Mouse (Mus musculus): Measurements from ENCODE around the gene Kazald1. TPM values are rescaled to one million over a fixed set of nuclear protein-coding genes. Genes with fewer than 3 reads are reported as not detected.

The Kazald1 gene
- total and polyA plus RNA-seq, 2 experiments = 1.1 to 1.2 TPM

- no peak overlapping the region for H3K27ac ChIP-seq (replicated peaks; ENCODE audit: insufficient read depth, low read depth, low read length)
- peaks cover 8% of the 10 kb centered on the region; the same call in 1 of the 2 replicates for H3K27me3 ChIP-seq (ENCODE audit: control insufficient read depth, insufficient read depth, low read length)
- peaks cover 8% of the 10 kb centered on the region for H3K4me1 ChIP-seq (ENCODE audit: control insufficient read depth, insufficient read depth, low read length)
- 20% methylated on average over 20 of the region's 20 CpGs for WGBS
- DNase-seq (ENCODE audit: extremely low read depth, low read depth, low spot score) = no peak
- H3K36me3 ChIP-seq (ENCODE audit: control insufficient read depth, insufficient read depth, low read length) = no peaks in the 10 kb centered on the region
- no peak overlapping the region for H3K4me3 ChIP-seq (ENCODE audit: insufficient read depth, low read depth, low read length)
- H3K79me2 ChIP-seq (ENCODE audit: control insufficient read depth, insufficient read depth, low read length) = no peaks in the 10 kb centered on the region
- TF ChIP-seq POLR2A (IDR thresholded peaks at IDR 0.05; ENCODE audit: extremely low read depth, insufficient read depth, low read length) = no peak
- TF ChIP-seq CTCF (IDR thresholded peaks at IDR 0.05; ENCODE audit: low read depth, low read length) = no peak
- no peak overlapping the region for H3K9ac ChIP-seq (ENCODE audit: low read depth, low read length)
Observed at GRCm38 (mm10) chr19:45077742-45078645, 3.0 kb downstream of the Kazald1 start.

DNA sequence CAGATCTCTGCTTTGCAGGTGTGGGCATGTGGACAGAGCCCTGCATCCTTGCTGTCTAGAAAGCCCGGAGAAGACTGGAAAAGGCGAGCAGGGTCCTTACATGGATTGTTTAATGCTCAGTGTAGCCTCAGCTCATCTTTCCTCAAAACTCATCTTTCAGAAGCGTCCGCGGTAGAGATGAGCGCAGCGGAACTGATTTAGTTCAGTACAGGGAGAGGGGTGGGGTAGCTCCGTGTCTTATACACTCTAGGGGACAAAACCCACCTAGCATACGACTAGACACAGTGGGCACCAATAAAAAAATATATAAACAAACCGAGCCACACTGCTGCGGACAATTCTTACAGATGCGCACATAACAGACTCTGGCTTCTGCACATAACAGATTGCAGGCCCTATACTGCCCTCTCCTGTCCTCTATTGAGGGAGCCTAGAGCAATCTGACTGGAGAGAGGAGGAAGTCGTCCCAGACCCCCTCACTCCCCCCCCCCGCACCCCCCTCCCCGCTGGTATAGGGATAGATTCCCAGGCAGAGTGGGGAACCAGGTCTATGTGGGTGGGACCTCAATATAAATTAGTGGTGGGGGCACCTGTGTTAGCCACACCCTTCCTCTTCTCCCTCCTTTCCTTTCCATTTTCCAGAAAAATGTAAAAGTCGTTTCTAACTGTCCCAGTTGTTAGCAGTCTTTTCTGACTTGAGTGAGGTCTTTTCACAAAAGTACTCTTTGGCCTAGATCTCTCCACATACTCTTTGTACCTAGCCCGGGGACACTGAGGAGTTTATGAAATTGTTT, 4.1 kb downstream of the Kazald1 start:
- no peaks in the 10 kb centered on the region for H3K79me2 ChIP-seq (ENCODE audit: control insufficient read depth, insufficient read depth, low read length)
- no peak overlapping the region for H3K9ac ChIP-seq (ENCODE audit: low read depth, low read length)
- no peaks in the 10 kb centered on the region for H3K36me3 ChIP-seq (ENCODE audit: control insufficient read depth, insufficient read depth, low read length)
- peaks cover 8% of the 10 kb centered on the region; the same call in 1 of the 2 replicates for H3K27me3 ChIP-seq (ENCODE audit: control insufficient read depth, insufficient read depth, low read length)
- DNase-seq (ENCODE audit: extremely low read depth, low read depth, low spot score) = no peak
- peaks cover 8% of the 10 kb centered on the region for H3K4me1 ChIP-seq (ENCODE audit: control insufficient read depth, insufficient read depth, low read length)
- H3K4me3 ChIP-seq (ENCODE audit: insufficient read depth, low read depth, low read length) = peak overlapping the region; percentile 16; the same call in 1 of the 2 replicates
- TF ChIP-seq POLR2A (IDR thresholded peaks at IDR 0.05; ENCODE audit: extremely low read depth, insufficient read depth, low read length) (no peak), CTCF (IDR thresholded peaks at IDR 0.05; ENCODE audit: low read depth, low read length) (no peak)
- 17% methylated on average over 17 of the region's 17 CpGs for WGBS
- no peak overlapping the region for H3K27ac ChIP-seq (replicated peaks; ENCODE audit: insufficient read depth, low read depth, low read length)

- no peaks in the 10 kb centered on the region for H3K36me3 ChIP-seq (ENCODE audit: control insufficient read depth, insufficient read depth, low read length)
- 4% methylated on average over 45 of the region's 45 CpGs for WGBS
- no peak for DNase-seq (ENCODE audit: extremely low read depth, low read depth, low spot score)
- H3K27me3 ChIP-seq (ENCODE audit: control insufficient read depth, insufficient read depth, low read length) = peaks cover 8% of the 10 kb centered on the region; the same call in 1 of the 2 replicates
- peak overlapping the region; percentile 16; the same call in 1 of the 2 replicates for H3K4me3 ChIP-seq (ENCODE audit: insufficient read depth, low read depth, low read length)
- TF ChIP-seq POLR2A (IDR thresholded peaks at IDR 0.05; ENCODE audit: extremely low read depth, insufficient read depth, low read length) = no peak
- no peak for TF ChIP-seq CTCF (IDR thresholded peaks at IDR 0.05; ENCODE audit: low read depth, low read length)
- H3K79me2 ChIP-seq (ENCODE audit: control insufficient read depth, insufficient read depth, low read length) = no peaks in the 10 kb centered on the region
- peaks cover 8% of the 10 kb centered on the region for H3K4me1 ChIP-seq (ENCODE audit: control insufficient read depth, insufficient read depth, low read length)
- no peak overlapping the region for H3K27ac ChIP-seq (replicated peaks; ENCODE audit: insufficient read depth, low read depth, low read length)
- 0 out of 2 replicates have a peak overlapping the region, but pooled peaks have one; percentile 14 for H3K9ac ChIP-seq (ENCODE audit: low read depth, low read length)
Observed at GRCm38 (mm10) chr19:45079769-45080515, 4.9 kb downstream of the Kazald1 start.

GRCm38 (mm10) chr19:45080711-45081110, 5.7 kb downstream of the Kazald1 start:
- TF ChIP-seq CTCF (IDR thresholded peaks at IDR 0.05; ENCODE audit: low read depth, low read length) (no peak), POLR2A (IDR thresholded peaks at IDR 0.05; ENCODE audit: extremely low read depth, insufficient read depth, low read length) (no peak)
- DNase-seq (ENCODE audit: extremely low read depth, low read depth, low spot score) = no peak
- Histone ChIP-seq H3K9ac (ENCODE audit: low read depth, low read length) (no peak overlapping the region), H3K79me2 (ENCODE audit: control insufficient read depth, insufficient read depth, low read length) (no peaks in the 10 kb centered on the region), H3K27me3 (ENCODE audit: control insufficient read depth, insufficient read depth, low read length) (peaks cover 8% of the 10 kb centered on the region; the same call in 1 of the 2 replicates), H3K4me3 (ENCODE audit: insufficient read depth, low read depth, low read length) (no peak overlapping the region), H3K36me3 (ENCODE audit: control insufficient read depth, insufficient read depth, low read length) (no peaks in the 10 kb centered on the region), H3K4me1 (ENCODE audit: control insufficient read depth, insufficient read depth, low read length) (peaks cover 7% of the 10 kb centered on the region), H3K27ac (replicated peaks; ENCODE audit: insufficient read depth, low read depth, low read length) (no peak overlapping the region)
- 12% methylated on average over 17 of the region's 17 CpGs for WGBS

GRCm38 (mm10) chr19:45081279-45081678, 6.2 kb downstream of the Kazald1 start:
- no peak for DNase-seq (ENCODE audit: extremely low read depth, low read depth, low spot score)
- Histone ChIP-seq H3K36me3 (ENCODE audit: control insufficient read depth, insufficient read depth, low read length) (no peaks in the 10 kb centered on the region), H3K9ac (ENCODE audit: low read depth, low read length) (no peak overlapping the region), H3K79me2 (ENCODE audit: control insufficient read depth, insufficient read depth, low read length) (no peaks in the 10 kb centered on the region), H3K4me3 (ENCODE audit: insufficient read depth, low read depth, low read length) (no peak overlapping the region), H3K4me1 (ENCODE audit: control insufficient read depth, insufficient read depth, low read length) (0 out of 2 replicates have a peak, but pooled peaks cover 3% of the 10 kb centered on the region), H3K27me3 (ENCODE audit: control insufficient read depth, insufficient read depth, low read length) (peaks cover 8% of the 10 kb centered on the region; the same call in 1 of the 2 replicates), H3K27ac (replicated peaks; ENCODE audit: insufficient read depth, low read depth, low read length) (no peak overlapping the region)
- 3% methylated on average over 5 of the region's 5 CpGs for WGBS
- peak; percentile 86 for TF ChIP-seq CTCF (IDR thresholded peaks at IDR 0.05; ENCODE audit: low read depth, low read length)
- TF ChIP-seq POLR2A (IDR thresholded peaks at IDR 0.05; ENCODE audit: extremely low read depth, insufficient read depth, low read length) = no peak

Data from liver, adult 2 months (tissue).